Mouse (Mus musculus) testis, postnatal 14 days (tissue): ENCODE measurements at regions not wholly inside any gene's neighbourhood (a gene's known extent, or its start where the extent isn't known, plus 50 kb on each side); places are given as distances from the start of the nearest gene placed in this dataset.

Source experiments
- DNase-seq: peaks from one replicate; pipeline ENCODE4 v3.0.0; 2021; ENCODE audit warnings: low spot score

GRCm38 (mm10) chr11:17324651-17325050 is 67.3 kb downstream of the C1d start:
- DNase-seq = no peak

GRCm38 (mm10) chr11:17325731-17326646 is 68.6 kb downstream of the C1d start:
- DNase-seq = no peak

GRCm38 (mm10) chr11:17326695-17327094 is 69.3 kb downstream of the C1d start:
- no peak for DNase-seq

GRCm38 (mm10) chr11:17351476-17351875 is 94.1 kb downstream of the C1d start:
- no peak for DNase-seq

- DNase-seq = no peak
Observed at GRCm38 (mm10) chr11:17352148-17353130, 95.1 kb downstream of the C1d start.

GRCm38 (mm10) chr11:17359698-17360254 is 102.4 kb downstream of the C1d start:
- DNase-seq = no peak

- DNase-seq = no peak
Observed at GRCm38 (mm10) chr11:17377859-17378258, 120.5 kb downstream of the C1d start.

GRCm38 (mm10) chr11:17386756-17387155 is 129.4 kb downstream of the C1d start:
- no peak for DNase-seq

- DNase-seq = no peak
Observed at GRCm38 (mm10) chr11:17393832-17394231, 136.5 kb downstream of the C1d start.

GRCm38 (mm10) chr11:17414531-17414930 is 157.2 kb downstream of the C1d start:
- no peak for DNase-seq

GRCm38 (mm10) chr11:17415144-17415543 is 157.8 kb downstream of the C1d start:
- no peak for DNase-seq

- no peak for DNase-seq
Observed at GRCm38 (mm10) chr11:17417656-17418289, 160.4 kb downstream of the C1d start.

- no peak for DNase-seq
Observed at GRCm38 (mm10) chr11:17442133-17442532, 184.8 kb downstream of the C1d start.

GRCm38 (mm10) chr11:17449289-17449688 is 191.9 kb downstream of the C1d start:
- no peak for DNase-seq

- DNase-seq = no peak
Observed at GRCm38 (mm10) chr11:17450360-17451045, 193.1 kb downstream of the C1d start.

GRCm38 (mm10) chr11:17451451-17451850 is 194.1 kb downstream of the C1d start:
- no peak for DNase-seq

- no peak for DNase-seq
Observed at GRCm38 (mm10) chr11:17453530-17453929, 196.2 kb downstream of the C1d start.

GRCm38 (mm10) chr11:17458946-17459345 is 201.6 kb downstream of the C1d start:
- no peak for DNase-seq

- no peak for DNase-seq
Observed at GRCm38 (mm10) chr11:17460024-17460919, 202.9 kb downstream of the C1d start.

- no peak for DNase-seq
Observed at GRCm38 (mm10) chr11:17460920-17461279, 203.5 kb downstream of the C1d start.
